Mouse (Mus musculus): ENCODE data around the gene Slc22a15. TPM values are rescaled to one million over a fixed set of nuclear protein-coding genes. Genes with fewer than 3 reads are reported as not detected.

The Slc22a15 gene
- total RNA-seq (2023), result 80.5 and 108 TPM in 2 replicates

GRCm38 (mm10) chr3:101923843-101924740 is at the start of gene Slc22a15:
TSS of gene Slc22a15 (minus strand) at chr3:101924453.

DNA sequence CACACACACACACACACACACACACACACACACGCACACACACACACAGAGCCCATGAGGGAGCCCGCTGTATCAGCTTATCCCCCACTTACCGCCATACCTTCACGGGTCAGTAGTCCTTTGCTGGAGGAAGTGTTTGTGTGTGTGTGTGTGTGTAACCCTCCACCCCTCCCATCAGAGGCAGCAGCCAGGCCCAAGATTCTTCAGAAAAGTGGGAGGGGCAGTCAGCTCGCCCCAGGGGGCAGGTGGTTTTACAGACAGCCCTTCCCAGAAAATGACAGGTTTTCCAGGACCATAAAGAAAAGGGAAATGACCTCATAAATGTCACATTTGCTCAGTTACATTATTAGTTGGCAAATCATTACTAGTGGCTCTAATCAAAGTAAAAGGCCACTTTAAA is 75.4 kb downstream of the Slc22a15 start, which contains the start of gene Mab21l3:
Mab21l3 (minus strand) TSS at position 144 of the 400 bp plus-strand sequence.

Other genes starting within 250 kb of the Slc22a15 start
- 0.13 TPM in 1 of 2 replicates, not detected in the other for gene Mab21l3, start 75.5 kb downstream of the Slc22a15 start, total RNA-seq (2023)
- not detected in 2 replicates for gene Nhlh2, start 85.6 kb upstream of the Slc22a15 start, total RNA-seq (2023)
- gene Casq2, start 162.0 kb upstream of the Slc22a15 start, total RNA-seq (2023), result not detected in 2 replicates

Data from neutrophil, adult 65 days (primary cell).